Mouse (Mus musculus) gastrocnemius, postnatal 4 days (tissue): ENCODE data around the gene Mllt10. TPM values are rescaled to one million over a fixed set of nuclear protein-coding genes. Genes with fewer than 3 reads are reported as not detected.

Experiments used
- DNase-seq, 2 experiments: peaks; one replicate each; pipeline ENCODE4 v3.0.0; 2021 to 2022; ENCODE audit warnings: low spot score in 2 of 2, mixed read lengths in 2 of 2
- total RNA-seq, 2 experiments: library from RNA; stranded (reverse); gene quantifications; 2 replicates each; pipeline ENCODE4 v1.2.3; 2021

The Mllt10 gene
- total RNA-seq, 2 experiments from 2014 or later: 34.5 to 42.5 TPM

DNA sequence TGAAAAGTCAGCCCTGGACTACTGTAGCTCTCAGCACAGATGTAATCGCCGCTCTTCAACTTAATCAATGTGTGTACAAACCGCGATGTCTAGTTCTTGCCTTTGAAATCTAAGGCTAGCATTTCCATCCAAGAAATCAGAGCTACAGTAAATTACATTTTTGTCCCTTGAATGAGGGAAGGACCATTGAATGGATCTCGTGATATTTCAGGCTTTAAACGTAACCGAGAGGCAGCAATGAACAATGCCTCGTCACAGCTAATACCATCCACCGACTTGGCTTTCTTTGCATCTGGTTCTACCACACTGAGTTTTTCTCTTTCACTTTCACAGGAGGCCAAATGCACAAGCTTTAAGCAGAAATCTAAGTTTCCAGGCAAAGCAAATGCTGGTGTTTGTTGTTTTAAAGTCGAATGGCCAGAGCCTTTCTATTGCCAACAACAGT lies 4.5 kb upstream of the Mllt10 start:
- DNase-seq: no peak

DNA sequence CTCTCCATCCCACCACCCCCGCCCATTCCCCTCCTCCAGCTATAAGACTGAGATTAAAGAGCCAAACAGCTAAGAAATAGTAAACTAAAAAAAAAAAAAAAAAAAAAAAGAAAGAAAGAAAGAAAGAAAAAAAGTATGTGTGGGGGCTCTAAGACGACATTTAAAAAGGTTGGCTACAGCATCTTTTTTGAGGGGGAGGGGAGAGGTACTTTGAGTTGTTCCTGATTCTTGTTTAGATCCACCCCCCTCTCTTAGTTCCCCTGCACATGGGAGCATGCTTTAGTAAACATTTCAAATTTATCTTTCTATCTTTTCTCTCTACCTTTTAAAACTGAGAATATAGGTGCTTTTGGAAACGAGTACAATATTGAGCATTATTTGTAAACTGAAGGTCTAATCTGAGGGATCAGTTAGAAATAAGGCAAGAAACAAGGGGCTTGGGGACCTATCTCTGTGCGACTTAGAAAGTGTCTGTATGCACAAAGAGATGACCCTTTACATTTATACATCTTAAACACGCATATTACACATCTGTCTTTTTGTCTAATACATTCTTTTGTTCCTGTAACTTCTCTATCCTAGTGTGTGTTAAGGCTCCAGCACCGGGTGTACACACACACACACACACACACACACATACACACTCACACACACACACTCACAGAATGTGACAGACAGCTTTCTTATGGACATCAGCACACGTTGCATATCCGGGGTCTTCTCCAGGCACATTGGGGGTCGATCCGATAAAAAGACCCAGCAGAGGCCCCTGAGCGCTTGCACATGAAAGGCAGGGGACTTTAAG lies 3.8 kb upstream of the Mllt10 start:
- DNase-seq: no peak

DNA sequence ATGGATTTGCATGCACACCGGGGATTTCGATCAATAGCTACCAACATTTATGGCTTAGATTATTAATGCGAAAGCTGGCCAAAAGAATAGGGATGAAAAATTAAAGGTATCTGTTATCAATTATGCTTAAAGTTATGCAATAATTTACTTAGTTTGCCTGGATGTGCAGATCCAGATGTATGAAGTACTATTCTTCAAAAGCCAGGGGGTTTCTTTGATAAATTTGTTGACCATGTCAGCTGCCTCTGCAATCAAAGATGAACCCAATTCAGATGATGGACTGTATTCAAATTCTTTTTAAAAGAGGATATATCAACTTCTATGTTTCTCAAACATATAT lies 3.2 kb upstream of the Mllt10 start:
- no peak for DNase-seq

DNA sequence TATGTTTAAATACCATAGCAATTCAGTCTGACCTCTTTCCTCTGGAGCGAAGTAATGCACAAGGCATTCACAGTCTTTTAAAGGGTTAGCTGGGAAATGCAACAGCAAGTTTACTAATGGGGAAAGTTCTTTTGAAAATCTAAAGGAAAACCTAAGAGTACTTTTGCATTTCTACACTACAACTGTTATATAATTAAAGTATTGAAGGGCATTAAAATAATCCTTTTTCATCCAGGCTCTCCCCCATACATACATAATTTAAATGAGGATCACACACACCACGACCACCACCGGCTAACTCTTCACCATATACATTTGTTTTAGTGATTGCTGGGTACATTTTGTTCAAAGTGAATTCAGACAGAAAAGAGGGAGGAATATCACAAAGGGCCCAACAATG lies 2.5 kb upstream of the Mllt10 start:
- DNase-seq: no peak

DNA sequence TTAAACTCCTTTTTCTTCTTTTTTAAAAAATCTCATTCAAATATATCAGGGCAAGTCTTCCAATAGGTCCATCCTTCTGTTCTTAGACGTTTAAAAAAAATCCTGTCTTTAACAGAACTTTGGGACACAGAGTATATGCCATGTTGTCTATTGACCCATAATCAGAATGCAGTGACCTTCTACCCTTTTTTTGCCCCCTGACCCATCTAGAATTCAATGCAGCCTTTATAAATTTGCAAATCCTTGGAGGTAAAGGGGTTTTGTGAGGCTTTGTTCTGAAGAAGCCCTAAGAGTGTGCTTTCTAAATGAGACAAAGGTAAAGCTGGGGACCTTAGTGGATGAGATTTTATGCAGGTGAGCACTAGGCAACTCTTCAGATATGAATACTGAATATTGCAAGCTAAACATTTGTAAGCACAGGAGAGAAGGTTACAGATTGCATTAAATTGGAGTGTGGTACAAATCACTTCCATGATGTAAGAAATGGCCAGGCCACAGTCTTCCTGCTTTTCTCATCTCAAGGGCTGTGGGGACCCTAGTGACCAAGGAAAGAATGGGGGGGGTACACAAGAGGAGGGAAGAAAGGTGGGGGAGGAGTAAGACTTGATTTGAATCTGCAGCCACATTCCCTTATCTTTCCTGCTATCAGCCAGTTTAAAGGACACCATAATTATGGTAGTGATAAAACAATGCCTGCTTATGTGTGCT lies 1.6 kb upstream of the Mllt10 start:
- no peak for DNase-seq

DNA sequence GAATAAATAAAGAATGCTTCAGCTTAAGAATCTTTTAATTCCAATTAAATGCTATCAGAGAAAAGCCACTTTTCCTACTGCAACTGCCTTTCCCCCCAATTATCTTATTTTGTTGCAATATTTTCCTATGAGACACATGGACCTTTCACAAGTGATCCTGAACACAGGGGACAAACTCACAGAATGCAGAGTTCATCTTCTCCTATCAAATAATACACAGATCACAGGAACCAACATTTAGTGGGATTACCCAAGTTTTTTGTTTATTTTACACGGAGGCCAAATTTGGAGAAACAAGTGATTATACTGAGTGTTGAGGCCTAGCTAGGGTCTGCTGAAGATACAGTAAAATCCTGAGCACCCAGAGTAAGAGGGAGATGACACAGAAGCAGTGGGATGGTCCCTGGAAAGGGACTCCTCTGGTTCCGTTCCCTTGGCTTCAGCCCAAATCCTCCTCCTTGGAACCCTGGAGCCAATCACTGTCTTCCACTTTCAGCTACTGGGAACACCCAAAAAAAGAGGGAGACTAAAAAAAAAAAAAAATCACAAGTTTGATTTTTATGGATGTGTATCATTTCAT lies 996 bp upstream of the Mllt10 start:
- peak in 1 of 2 experiments; percentile 56 for DNase-seq

DNA sequence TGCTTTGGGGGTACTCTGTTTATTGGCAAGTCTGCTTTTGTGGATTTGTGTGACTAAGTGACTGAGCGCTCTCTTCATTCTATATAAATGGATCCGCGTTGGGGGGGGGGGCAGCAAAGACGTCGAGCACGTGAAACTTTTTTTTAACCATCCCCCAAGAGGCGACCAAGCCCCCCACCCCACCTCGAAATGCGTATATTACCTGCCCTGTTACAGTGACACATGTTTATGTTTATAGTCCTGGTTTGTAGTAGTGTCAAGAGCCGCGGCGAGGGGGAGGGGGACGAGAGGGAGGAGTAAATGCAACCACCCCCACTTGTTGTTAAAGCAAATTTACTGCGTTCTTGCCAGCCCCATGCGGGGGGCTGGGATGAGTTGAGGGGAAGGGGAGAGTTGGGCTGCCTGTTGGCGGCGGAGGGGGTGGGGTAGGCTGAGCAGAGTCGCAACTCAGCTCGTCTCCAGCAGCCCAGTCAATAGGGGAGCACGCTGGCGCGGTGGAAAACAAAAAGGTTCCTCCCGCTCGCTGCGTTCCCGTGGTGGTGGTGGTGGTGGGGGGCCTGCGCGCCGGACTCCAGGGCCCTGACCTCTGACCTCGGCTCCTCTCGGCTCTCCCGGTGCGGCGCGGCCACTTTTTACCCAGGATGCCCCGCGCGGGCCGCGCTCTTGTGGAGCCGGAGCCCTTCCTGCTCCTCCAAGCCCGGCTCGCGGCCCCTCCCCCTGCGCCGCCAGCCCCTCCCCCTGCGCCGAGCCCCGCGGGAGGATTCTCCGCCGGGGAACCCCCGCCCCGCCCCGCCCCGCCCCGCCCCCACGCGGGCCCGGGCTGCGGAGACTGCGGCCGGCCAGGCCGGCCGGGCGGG lies 1.1 kb downstream of the Mllt10 start:
- DNase-seq: peak; percentile 95 to 97

DNA sequence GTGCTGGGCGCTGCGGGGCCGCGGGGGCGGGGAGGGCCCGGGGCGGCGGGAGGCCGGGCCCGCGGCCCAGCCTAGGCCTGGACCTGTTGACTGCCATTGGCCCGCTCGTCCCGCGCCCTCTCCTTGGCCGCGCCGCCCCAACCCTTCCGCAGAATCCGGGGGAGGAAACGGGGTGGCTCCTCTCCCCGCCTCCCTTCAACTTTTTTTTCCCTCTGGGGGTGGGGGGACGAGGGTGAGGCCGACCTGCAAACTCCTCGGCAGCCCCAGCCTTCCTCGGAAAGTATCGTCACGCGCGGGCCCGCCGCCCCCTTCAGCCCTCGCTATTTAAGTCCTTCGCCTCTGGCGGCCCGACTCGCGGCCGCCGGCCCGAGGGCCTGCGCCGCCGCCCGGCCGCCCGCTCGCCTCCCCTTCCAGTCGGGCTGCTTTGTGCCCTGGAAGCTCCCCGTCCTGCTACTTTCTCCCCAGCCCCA lies 1.8 kb downstream of the Mllt10 start:
- DNase-seq: peak; percentile 87 to 94

DNA sequence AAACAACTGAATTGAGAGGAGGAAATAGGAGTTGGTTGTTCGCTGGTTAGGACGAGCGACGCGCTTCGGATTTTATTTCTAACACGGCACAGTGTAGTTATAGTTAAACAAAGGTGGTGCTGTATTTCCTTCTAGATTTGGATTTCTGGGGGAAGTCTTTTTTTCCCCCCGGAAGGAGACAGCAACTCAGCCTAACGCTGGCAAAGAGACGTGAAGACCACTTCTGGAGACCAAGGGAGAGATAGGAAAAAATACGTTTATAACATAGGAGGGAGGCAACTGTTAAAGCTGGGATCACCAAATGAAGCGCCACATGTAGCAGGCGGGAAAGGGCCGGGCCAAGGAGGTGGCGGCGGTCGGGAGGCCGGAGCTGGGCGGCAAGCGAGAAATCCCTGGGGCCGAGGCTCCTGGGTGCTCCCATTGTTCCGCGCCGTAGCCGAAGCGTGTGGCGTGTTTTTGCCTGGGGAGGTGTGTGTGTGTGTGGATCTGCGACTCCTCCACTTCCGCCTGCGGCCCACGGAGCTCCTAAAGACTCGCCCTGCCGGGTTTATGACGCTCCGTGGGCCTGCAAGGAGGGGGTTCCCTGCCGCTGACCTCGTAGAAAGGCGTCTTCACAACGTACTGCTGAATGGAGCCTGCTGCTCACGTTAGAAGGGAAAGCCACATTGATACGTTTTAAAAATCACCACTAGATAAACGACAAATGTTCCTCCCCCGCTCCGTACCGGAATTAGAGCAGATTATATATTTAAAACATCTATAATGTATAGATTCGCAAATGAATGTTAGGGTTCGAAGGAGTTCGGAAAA lies 2.5 kb downstream of the Mllt10 start:
- peak; percentile 42 to 72 for DNase-seq

DNA sequence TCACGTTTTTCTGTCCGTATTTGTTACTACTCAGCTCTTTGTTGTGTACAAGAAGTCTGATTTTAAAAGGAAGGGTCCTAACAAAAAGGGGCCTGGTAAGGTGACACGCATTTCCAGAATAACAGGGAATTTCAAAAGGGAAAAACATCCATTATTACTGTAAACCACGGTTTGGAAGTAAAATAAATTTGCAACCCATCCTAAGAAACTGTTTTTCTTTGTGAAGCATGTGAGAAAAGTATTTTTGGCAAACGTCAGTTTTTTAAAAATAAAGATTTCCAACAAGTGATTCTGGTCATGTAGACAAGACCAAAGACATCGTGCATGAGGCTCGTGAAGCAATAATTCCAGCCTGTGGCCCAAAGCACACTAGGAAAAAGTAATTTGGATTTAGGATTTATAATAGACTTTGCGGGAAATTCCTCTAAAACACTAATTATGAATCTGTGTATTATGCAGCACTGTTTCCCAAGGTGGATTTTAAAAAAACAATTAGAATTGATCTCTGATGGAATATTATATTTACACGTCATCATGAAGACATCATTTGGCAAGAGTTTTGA lies 3.2 kb downstream of the Mllt10 start:
- DNase-seq: no peak

DNA sequence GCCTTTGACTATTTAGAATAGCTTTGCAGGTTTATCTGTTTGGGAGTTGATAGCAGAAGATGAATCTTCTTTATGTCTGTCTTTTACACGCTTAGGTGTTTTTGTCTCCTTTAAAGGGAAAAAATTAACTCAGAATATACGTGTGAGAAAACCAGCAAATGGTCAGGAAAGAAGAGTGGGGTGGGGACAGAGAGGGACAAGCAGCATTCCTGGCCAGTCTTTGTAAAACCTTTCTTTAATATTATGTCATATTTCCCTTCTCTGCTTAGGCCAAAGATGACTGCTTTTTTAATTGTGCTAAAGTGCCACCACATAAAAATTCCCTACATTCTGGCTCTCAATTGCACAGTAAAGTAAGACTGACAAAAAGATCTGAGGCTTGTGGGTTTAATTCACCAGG lies 4.0 kb downstream of the Mllt10 start:
- no peak for DNase-seq

DNA sequence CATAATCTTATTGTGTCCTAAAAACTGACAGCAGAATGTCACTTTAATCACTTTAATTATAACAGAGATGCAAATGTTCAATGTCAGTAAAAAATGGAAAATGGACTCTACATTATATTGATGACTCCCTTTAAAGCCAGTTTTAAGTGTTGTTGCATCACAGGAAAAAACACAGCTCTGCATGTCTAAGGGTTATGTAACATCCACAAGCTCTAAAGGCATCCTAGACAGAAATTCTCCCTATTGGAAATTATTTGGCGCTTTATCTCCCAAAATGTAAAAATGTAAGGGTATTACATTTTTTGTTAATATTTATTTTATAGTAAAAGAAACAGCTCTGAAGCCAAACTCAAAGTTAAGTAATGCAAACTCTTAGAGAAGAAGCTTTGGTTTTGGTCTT lies 4.9 kb downstream of the Mllt10 start:
- DNase-seq: no peak

DNA sequence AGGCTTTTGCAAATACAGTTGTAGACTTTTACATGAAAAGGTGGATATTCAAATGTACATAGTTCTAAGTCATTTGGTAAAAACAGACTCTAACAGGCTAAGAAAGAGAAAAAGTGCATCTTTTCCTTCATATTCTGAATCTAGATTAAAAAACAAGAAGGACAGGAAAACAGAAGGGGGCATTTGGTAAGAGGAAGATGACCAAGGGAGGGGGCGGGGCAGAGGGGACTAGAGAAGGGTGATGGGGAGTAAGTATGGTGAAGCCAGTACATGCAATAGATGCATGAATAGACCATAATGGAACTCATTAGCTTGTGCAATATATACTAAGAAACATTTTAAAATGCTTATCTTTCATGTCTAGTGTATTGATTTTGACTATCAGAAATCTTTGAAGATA lies 5.4 kb downstream of the Mllt10 start:
- DNase-seq: no peak

DNA sequence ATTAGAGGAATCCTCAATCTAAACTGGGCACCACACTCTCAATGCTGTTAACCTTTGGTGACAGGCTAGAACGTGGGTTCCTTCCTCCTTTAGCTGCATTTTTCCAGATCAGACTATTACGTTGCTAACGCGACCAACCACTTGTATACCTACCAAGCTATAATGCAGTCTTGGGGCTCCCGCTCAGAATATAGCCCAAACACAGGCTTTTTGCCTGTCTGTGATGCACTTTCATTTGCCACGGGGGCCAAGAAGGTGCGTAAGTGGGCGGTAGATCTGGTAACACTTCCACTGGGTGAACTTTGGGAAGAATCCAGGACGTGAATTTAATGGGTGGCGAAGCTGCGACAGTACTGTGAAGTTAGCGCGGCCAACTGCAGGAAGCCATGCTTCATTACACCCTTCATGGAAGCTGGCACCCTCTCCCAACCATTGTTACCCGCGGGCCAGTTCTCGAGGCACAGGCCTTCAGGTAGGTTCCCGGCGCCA lies 8.8 kb downstream of the Mllt10 start:
- peak in 1 of 2 experiments; percentile 65 for DNase-seq

DNA sequence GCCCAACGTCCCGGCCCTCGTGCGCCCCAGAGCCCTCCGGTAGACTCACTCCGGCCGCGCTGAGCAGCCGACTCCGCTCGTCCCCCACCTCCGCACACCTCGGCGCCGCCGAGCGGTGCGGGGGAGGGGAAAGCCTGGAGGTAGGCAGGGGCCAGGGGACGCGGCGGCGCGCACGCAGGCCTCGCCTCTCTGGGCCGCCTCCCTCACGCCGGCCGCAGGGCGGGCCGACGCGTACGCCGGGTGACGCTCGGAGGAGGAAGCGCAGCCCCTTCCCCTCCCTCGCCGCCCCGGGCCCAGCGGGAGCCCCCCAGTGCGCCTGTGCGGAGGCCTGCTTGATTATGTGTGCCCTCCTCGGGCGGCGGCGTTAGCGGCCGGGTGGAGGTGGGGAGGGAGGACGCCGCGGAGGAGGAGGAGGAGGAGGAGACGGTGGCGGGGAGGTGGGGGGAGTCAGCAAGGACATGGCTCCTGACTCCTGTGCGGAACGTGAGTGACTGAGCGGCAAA lies 9.4 kb downstream of the Mllt10 start:
- DNase-seq: peak; percentile 88 to 89

DNA sequence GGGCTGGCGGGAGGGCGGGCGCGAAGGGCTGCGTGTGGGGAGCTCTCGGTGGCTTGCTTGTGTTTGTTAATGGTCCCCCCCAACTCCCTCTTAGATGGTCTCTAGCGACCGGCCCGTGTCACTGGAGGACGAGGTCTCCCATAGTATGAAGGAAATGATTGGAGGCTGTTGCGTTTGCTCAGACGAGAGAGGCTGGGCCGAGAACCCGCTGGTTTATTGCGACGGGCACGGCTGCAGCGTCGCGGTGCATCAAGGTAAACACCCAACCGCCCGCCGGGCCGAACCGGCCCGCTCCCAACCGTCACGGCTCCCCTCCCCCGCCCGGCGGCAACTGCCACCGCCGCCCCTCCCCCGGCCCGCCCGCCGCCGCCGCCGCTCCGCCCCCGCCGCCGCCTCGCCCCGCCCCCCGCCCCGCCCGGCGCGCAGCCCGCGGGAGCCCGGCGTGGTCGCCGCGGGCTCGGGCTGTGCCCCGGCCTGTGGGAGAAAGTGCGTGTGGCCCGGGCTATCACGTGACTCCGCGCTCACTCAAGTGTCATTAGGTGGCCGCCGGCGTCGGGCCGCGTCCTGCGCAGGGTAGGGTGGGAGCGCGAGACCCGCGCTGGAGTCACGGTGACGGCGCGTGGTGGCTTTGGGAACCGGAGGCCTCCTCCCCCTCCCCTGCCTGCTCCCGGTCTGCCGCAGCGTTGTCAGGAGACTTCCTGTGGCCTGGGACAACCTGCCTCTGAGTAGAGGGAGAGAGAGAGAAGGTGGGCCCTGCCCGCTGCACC lies 10.1 kb downstream of the Mllt10 start:
- peak; percentile 70 to 81 for DNase-seq

DNA sequence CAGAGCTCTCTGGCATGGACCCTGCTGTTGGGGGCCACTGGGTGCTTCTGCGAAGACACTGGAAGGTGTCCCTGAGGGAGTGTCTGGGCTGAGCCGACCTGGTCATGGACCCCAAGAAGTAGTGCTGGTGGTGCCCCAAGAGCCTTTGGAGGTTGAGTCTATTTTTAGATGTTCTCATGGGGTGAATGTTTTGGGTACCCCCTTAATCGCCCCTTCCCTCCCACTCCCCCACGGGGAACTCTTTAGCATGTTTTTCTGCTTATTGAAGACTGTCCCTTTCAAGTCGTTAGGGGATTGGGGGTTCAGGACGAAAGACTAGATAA lies 10.6 kb downstream of the Mllt10 start:
- no peak for DNase-seq

DNA sequence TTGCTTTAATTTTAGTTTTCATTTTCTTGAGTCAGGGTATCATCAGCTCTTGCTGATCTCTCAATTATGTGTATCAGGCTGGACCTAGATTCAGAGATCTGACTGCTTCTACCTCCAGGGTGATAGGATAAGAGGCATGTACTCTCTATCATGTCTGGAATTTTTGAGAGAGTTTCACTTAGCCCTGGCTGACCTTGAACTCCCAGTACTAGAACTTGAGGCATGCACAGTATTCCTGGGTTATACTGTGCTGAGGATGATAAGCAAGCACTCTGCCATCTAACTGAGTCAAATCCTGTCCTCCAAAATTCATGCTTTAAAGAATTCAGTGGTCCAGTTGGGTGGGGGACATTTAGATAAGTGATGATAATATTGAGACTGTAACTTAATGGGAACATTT lies 11.4 kb downstream of the Mllt10 start:
- no peak for DNase-seq
